Mouse (Mus musculus): Measurements from ENCODE around the gene Fcf1. TPM values are rescaled to one million over a fixed set of nuclear protein-coding genes. Genes with fewer than 3 reads are reported as not detected.

The Fcf1 gene
- 100 to 1,000 TPM in 1 of 2 experiments, 10 to 100 TPM in 1; 89.4 to 117 TPM for total RNA-seq (2021)
- polyA plus RNA-seq (2012; rRNA removed): 10.6 and 10.9 TPM in 2 replicates
- long read RNA-seq, transcript Fcf1-201 (8 exons, 749 nt): major isoform, 29 of 50 reads
- long read RNA-seq, partial matches to known transcripts: 19 of 50 reads
- long read RNA-seq, other reads (novel, unspliced or antisense): 1 of 50 reads

- DNase-seq: peak; percentile 91
Measured at GRCm38 (mm10) chr12:84970428-84971096, at the start of gene Fcf1, which contains the start of gene Arel1. TSS of gene Fcf1 (plus strand) at chr12:84970897. TSS of gene Arel1 (minus strand) at chr12:84970900.

- no peak for DNase-seq
Measured at GRCm38 (mm10) chr12:84921881-84922419, 48.7 kb upstream of the Fcf1 start.

DNA sequence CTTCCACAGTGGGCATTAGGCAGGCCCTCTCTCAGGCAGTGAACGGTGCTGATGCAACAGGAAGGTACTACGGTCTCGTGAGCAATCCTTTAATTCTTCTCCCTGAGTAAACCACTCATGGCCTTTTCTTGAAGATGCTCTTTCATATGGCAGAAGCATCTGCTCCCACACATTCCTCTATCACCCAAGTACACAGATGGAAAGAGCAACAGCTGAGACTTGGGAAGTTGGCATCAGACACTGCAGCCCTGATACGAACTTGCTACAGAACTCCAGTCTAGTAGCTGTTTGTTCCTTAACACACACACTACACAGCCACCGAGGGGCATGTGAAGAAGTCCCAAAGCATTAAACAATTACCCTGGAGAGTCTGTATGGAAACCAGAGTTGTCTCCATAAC, 46.4 kb upstream of the Fcf1 start:
- no peak for DNase-seq

DNA sequence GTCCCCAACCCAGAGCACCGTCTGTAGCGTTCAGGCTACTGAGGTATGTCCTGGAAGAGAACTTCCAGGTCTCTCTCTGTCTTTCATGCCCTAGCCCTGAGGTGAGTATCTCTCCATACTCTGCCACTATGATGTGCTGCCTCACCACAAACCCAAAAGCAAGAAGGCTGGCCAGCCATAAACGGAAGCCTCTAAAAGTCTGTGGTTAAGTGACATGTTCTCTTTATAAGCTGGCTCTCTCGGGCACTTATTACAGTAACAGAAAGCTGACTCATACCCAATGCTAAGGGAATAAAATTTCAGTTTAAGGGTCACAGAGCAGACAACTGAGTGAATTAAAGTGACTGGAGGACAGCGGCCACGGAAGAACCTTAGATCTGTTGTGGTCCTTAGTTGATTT, 44.2 kb upstream of the Fcf1 start:
- no peak for DNase-seq

GRCm38 (mm10) chr12:84932210-84932609, 38.5 kb upstream of the Fcf1 start:
- no peak for DNase-seq

DNA sequence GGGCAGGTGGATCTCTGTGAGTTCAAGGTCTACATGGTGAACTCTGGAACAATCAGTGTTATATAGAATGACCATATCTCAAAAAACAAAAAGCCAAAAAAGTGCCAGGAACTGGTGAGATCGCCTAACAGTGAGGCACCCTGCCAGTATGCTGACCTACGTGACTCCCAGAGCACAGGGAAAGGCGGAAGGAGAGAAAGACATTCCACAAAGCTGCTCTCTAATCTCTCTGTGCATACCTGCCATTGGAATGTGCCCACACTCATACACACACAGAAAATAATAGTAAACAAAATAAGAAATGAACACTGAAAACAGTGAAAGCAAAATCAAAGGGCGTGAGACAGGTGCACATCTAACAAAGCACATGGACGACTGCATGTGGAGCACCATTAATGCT, 35.4 kb upstream of the Fcf1 start:
- no peak for DNase-seq

- no peak for DNase-seq
Measured at GRCm38 (mm10) chr12:84939117-84939516, 31.6 kb upstream of the Fcf1 start.

DNA sequence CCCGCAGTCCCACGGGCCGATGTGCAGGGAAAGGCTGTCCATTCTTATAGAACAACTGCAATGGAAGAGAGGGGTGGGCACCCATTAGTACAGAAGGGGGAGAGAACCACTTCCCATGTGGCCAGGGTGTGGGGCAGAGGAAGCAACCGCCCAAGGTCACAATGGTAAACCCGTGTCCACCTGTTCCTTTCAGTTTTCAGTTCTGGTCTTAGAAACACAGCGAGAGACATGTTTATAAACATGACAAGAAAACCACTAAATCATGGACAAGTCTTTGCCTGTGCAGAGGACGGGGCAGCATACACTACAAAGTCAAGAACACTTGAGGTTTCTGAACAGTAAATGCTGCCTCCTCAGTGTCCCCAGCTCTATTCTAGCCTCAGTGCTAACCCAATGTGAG, 30.4 kb upstream of the Fcf1 start:
- no peak for DNase-seq

GRCm38 (mm10) chr12:84941717-84942116, 29.0 kb upstream of the Fcf1 start:
- DNase-seq: no peak

- DNase-seq: peak; percentile 11
Measured at GRCm38 (mm10) chr12:84943006-84943952, 27.4 kb upstream of the Fcf1 start.

GRCm38 (mm10) chr12:84944150-84944812, 26.4 kb upstream of the Fcf1 start:
- no peak for DNase-seq

- DNase-seq: peak; percentile 15
Measured at GRCm38 (mm10) chr12:84944813-84945553, 25.7 kb upstream of the Fcf1 start.

DNA sequence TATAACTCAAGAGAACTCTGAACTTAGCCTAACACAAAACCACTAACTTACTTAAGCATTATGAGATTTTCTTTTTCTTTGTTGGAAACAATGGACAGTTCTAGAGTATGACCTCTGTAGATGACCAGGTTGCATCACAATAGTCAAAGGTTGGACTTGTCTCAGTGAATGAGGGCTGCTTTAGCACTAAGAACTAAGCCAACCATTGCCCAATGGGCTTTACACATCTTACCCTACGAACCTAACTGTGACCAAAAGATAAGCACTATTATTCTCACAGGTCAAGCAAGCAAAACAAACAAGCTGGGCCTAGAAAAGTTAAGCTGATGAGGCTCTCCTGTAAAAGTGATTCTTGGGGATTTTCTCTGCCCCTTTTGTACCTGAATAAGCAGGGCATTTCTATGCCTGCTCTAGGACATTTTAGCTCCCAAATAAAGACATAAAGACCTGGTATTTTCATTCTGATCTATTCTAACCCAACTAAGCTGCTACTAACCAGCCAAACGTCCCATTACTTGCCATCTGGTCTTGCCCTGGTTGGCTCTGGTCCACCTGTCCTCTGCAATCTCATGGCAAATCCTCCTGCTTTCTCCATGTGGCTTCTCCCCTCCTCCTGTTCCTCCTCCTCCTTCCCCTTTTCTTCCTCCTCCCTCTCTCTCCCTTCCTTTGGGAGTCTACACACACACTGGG, 22.7 kb upstream of the Fcf1 start:
- no peak for DNase-seq

GRCm38 (mm10) chr12:84948584-84949285, 22.0 kb upstream of the Fcf1 start:
- DNase-seq: no peak

- no peak for DNase-seq
Measured at GRCm38 (mm10) chr12:84950763-84951162, 19.9 kb upstream of the Fcf1 start.

- no peak for DNase-seq
Measured at GRCm38 (mm10) chr12:84951531-84951930, 19.2 kb upstream of the Fcf1 start.

- DNase-seq: no peak
Measured at GRCm38 (mm10) chr12:84952351-84952750, 18.3 kb upstream of the Fcf1 start.

- no peak for DNase-seq
Measured at GRCm38 (mm10) chr12:84956317-84956716, 14.4 kb upstream of the Fcf1 start.

DNA sequence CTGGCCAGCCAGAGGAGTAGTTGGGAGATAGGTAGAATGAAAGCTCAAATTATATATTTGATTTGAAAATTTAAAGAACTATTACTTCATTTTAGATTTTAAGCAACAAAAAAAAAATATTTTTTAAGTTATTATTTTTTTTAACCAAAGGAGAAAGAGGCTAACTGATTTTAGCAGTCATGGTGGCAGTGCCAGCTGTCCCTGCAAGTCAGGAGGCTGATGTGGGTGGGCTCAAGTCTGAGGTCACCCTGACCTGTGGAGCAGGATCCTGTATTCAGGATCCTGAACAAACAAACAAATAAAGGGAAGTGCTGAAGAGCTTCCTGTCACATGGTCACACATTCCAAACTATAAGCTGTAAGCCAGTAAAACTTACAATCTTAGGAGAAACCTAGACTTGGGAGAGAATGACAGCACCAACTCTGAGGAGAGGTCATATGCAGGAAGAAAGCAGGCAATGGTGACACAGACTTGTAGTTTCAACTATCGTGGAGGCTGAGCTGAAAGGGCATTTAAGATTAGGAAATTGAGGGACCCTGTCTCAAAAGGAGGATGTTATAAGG, 11.8 kb upstream of the Fcf1 start:
- no peak for DNase-seq

- no peak for DNase-seq
Measured at GRCm38 (mm10) chr12:84962606-84963005, 8.1 kb upstream of the Fcf1 start.
